Mouse (Mus musculus) induced T-regulatory cell, adult 2 months (primary cell): ENCODE measurements around the gene Ndufa13.
"Not testable (repeated sequence)": the region's sequence is repeated elsewhere in the genome, so short reads cannot be mapped to it uniquely, and the experiment has no call there.

Experiments used
- DNase-seq: peaks from one replicate; pipeline ENCODE4 v3.0.0-alpha.2; 2012; ENCODE audit warnings: low read depth

The Ndufa13 gene

DNA sequence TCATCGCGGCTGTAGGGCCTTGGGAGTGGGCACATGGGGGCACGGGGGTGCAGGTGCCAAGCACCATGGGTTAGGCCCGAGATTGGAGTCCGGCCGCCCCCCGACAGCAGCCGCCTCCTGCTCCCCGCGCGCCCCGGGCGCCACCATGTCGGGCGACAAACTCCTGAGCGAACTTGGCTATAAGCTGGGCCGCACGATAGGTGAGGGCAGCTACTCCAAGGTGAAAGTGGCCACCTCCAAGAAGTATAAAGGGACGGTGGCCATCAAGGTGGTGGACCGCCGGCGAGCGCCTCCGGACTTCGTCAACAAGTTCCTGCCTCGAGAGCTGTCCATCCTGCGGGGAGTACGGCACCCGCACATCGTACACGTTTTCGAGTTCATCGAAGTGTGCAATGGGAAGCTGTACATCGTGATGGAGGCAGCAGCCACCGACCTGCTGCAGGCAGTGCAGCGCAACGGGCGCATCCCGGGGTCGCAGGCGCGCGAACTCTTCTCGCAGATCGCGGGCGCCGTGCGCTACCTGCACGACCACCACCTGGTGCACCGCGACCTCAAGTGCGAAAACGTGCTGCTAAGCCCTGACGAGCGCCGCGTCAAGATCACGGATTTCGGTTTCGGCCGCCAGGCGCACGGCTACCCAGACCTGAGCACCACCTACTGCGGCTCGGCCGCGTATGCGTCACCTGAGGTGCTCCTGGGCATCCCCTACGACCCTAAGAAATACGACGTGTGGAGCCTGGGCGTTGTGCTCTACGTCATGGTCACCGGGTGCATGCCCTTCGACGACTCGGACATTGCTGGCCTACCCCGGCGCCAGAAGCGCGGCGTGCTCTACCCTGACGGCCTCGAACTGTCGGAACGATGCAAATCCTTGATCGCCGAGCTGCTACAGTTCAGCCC is at the start of gene Ndufa13, which contains the start of the genes Tssk6 and Yjefn3:
Gene Ndufa13 (minus strand): TSS at position 396 of the 900 bp plus-strand sequence.
Gene Tssk6 (plus strand): TSS at position 22 of the 900 bp plus-strand sequence.
Gene Yjefn3 (minus strand): TSS at position 550 of the 900 bp plus-strand sequence.
- peak; percentile 88 for DNase-seq

DNA sequence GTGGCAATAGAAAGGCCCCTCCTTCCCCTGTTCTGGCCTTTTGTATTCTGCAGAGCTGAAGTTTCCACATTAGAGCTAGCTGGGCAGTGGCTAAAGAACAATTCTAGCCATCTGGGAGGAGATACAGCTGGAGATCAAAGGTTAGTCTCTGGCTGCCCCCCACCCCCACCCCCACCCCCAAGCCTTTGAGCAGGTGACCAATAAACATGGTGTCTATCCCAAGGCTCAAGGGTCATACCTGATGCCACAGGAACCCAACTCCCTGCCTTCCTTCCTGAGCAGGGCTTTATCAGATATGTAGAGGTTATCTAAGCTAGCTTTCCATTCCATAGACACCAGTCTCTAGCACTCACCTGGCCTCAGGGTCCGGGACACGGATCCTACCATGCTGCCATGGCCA is 47.9 kb upstream of the Ndufa13 start:
- DNase-seq = no peak

GRCm38 (mm10) chr8:69942495-69942894 is 40.1 kb upstream of the Ndufa13 start:
- not testable (repeated sequence) for DNase-seq

GRCm38 (mm10) chr8:69940386-69940785 is 38.0 kb upstream of the Ndufa13 start:
- DNase-seq = peak; percentile 51

DNA sequence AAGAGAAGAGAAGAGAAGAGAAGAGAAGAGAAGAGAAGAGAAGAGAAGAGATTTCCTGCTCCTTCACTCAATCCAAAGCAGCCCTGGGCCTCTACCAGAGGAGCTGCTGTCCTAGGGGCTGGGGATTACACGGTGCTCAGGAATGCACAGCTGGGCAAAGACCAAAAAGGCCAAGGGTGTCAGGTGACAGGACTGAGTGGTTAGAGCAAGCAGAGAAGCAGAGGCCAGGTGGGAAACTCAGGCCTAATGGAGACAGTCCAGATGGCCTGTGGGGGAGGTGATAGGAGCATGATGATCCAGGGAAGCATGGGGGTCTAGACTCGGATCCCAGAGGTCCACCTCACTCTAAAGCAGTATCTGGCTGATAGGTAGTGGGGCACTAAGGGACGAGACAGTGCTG is 37.3 kb upstream of the Ndufa13 start:
- peak; percentile 31 for DNase-seq

DNA sequence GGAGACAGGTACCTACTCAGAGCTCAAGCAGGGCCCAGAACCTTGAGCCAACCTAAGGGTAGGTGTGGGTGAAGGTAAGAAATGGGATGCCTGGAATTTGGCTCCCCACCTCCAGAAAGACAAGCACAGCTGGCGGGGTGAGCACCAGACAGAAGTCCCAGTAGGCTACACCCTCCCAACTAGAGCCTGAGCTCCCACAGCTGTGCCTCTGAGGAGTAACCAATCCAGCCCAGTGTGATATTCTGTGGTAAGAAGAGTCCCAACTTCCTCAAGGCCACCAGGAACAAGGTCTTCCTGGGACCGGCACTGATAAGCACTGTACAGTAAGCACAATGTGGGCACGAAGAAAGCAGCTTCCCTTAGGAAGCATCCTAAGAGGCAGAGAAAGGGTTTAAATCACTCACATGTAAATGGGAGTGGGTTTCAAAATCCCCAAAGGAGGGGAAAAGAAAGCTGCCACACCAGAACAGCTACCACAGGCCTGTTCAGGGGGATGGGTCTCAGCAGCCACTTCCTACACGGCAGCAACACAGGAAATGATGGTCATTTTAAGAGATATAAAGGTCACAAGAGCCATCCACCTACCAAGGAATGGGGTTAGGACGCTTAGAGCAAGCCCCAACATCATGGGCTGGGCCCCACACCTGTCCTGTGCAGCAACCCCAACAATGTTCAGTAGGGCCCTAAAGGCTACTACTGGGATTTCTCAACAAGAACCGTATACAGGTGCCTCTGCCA is 36.1 kb upstream of the Ndufa13 start:
- DNase-seq = peak; percentile 69

DNA sequence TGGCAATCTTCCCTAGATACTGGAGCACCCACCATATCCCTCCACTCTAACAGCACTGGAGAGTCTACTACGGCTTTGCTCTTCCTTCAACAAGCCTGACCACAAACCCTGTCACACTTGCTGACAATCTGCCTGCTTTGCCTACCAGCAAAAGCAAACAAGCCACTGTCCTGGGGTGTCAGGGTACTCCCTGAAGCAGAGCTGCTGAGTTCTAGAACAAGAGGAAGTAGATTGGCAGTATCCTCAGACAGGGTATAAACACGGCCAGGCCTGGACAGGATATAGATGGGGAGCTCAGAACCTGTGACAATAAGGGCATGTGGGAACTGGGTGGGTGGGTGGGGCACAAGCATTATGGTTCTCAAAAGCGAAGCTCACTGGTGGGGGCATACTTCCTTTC is 35.1 kb upstream of the Ndufa13 start:
- DNase-seq = peak; percentile 66

- DNase-seq = no peak
Measured at GRCm38 (mm10) chr8:69936050-69936794, 33.9 kb upstream of the Ndufa13 start.

GRCm38 (mm10) chr8:69935431-69935830 is 33.1 kb upstream of the Ndufa13 start:
- no peak for DNase-seq

- DNase-seq = peak; percentile 29
Measured at GRCm38 (mm10) chr8:69934582-69934981, 32.2 kb upstream of the Ndufa13 start.

GRCm38 (mm10) chr8:69933811-69934210 is 31.5 kb upstream of the Ndufa13 start:
- peak; percentile 61 for DNase-seq

DNA sequence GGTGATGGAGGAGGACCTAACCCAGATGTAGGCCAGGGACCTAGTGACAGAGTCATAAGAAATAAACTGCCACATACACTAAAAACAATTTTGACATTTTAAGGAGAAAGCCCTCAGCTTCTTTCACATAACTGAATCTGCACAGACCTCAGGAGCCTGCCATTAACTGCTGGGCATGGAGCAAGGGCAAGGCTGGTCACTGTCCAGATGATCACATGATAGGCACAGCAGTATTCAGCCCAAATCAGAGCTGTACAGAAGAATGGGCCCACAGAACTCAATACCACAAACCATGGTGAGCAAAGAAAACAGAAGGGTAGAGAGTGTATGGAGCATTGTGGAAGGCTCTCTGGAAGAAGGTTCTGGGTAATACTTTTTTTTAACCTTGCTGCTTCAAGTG is 24.5 kb upstream of the Ndufa13 start:
- no peak for DNase-seq

DNA sequence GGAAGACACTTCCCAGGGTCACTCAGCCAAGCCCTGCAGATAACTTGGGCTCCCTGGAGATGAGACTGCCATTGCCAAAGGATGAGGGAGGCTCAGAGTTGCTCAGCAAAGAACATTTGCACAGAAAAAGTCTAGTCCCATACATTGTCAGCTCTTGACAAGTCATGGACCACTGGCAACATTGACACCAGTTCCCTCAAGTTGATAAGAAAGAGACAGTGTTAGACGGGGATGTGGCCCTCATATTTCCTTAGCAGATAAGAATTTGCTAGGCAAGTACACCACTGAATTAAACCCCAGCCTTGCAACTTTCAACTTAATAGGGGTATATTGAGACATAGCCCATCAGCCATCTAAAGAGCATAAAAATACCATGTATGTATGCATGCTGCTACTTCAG is 21.6 kb upstream of the Ndufa13 start:
- DNase-seq = no peak

GRCm38 (mm10) chr8:69921141-69921540 is 18.8 kb upstream of the Ndufa13 start:
- DNase-seq = peak; percentile 46

GRCm38 (mm10) chr8:69919876-69920662 is 17.7 kb upstream of the Ndufa13 start:
- peak; percentile 97 for DNase-seq

GRCm38 (mm10) chr8:69919010-69919409 is 16.7 kb upstream of the Ndufa13 start:
- peak; percentile 98 for DNase-seq

- DNase-seq = peak; percentile 72
Measured at GRCm38 (mm10) chr8:69918506-69918905, 16.1 kb upstream of the Ndufa13 start.

GRCm38 (mm10) chr8:69915748-69916147 is 13.4 kb upstream of the Ndufa13 start:
- DNase-seq = no peak

DNA sequence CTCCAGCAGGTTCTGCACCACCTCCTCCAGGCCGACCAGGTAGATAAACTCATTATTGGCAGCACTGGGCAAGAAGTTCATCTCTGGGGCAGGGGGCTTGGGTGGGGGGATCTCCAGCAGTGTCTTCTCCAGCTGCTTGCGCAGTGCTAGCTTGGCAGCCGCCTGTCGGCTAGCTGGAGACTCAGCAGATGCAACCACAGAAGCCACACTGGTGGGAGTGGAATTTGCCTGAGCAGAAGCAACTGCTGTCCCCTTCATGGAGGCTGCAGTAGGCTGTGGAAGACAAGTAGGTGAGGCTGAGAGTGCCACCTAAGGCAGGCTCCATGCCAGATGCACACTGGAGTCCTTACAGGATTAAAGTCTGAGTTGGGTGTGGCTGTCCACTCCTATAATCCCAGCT is 12.2 kb upstream of the Ndufa13 start:
- no peak for DNase-seq

DNA sequence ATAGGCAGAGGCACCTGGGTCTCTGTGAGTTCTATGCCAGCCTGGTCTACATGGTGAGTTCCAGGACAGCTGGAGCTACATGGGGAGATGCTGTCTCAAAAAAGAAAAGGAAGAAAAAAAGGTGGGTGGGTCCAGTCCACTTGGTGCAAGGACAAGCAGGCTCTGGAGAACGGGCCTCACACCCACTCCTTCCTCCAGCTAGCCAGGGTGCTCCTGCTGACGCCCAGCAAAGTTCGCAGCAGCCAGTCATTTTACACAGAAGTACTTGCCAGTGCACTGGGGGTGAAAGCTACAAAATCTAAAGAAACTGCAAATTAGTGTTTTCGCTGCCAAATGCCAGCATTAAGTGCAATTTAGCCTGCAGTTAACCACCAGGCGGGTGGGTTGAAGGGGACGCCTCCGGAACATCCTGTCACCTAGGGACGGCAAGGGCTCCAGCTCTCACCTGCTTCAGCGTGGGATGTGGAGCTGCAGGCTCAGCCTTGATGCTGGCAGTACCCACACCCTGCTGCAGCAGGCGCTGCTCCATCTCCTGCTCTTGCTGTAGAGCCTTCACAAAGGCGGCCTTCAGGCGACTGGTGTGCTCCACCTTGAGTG is 10.2 kb upstream of the Ndufa13 start:
- no peak for DNase-seq

- DNase-seq = no peak
Measured at GRCm38 (mm10) chr8:69911917-69912316, 9.6 kb upstream of the Ndufa13 start.
